Mouse (Mus musculus): ENCODE measurements around the gene Rarres2. TPM values are rescaled to one million over a fixed set of nuclear protein-coding genes. Genes with fewer than 3 reads are reported as not detected.

Gene Rarres2
- total RNA-seq, 2 experiments from 2014 or later: not detected

GRCm38 (mm10) chr6:48582037-48582436, 9.4 kb upstream of the Rarres2 start:
- no peak; the same call in 1 of the 2 replicates for ATAC-seq (replicated peaks; ENCODE audit: low FRiP score, poor library complexity, severe bottlenecking)

- ATAC-seq (replicated peaks; ENCODE audit: low FRiP score, poor library complexity, severe bottlenecking): no peak
These were observed 8.7 kb upstream of the Rarres2 start for GRCm38 (mm10) chr6:48581257-48581656.

GRCm38 (mm10) chr6:48579215-48579648, 6.6 kb upstream of the Rarres2 start:
- ATAC-seq (replicated peaks; ENCODE audit: low FRiP score, poor library complexity, severe bottlenecking): no peak

GRCm38 (mm10) chr6:48578736-48579135, 6.1 kb upstream of the Rarres2 start:
- ATAC-seq (replicated peaks; ENCODE audit: low FRiP score, poor library complexity, severe bottlenecking): no peak

GRCm38 (mm10) chr6:48573981-48574380, 1.4 kb upstream of the Rarres2 start:
- ATAC-seq (replicated peaks; ENCODE audit: low FRiP score, poor library complexity, severe bottlenecking): no peak

- no peak for ATAC-seq (replicated peaks; ENCODE audit: low FRiP score, poor library complexity, severe bottlenecking)
These were observed 691 bp upstream of the Rarres2 start for GRCm38 (mm10) chr6:48573280-48573679.

GRCm38 (mm10) chr6:48572014-48572413, 575 bp downstream of the Rarres2 start:
- no peak for ATAC-seq (replicated peaks; ENCODE audit: low FRiP score, poor library complexity, severe bottlenecking)

GRCm38 (mm10) chr6:48569065-48569807, 3.4 kb downstream of the Rarres2 start:
- ATAC-seq (replicated peaks; ENCODE audit: low FRiP score, poor library complexity, severe bottlenecking): no peak

- no peak for ATAC-seq (replicated peaks; ENCODE audit: low FRiP score, poor library complexity, severe bottlenecking)
These were observed 4.3 kb downstream of the Rarres2 start for GRCm38 (mm10) chr6:48568036-48568984.

GRCm38 (mm10) chr6:48566312-48566711, 6.3 kb downstream of the Rarres2 start:
- ATAC-seq (replicated peaks; ENCODE audit: low FRiP score, poor library complexity, severe bottlenecking): no peak

- ATAC-seq (replicated peaks; ENCODE audit: low FRiP score, poor library complexity, severe bottlenecking): no peak
These were observed 6.8 kb downstream of the Rarres2 start for GRCm38 (mm10) chr6:48565693-48566310.

GRCm38 (mm10) chr6:48555956-48556355, 16.6 kb downstream of the Rarres2 start:
- no peak for ATAC-seq (replicated peaks; ENCODE audit: low FRiP score, poor library complexity, severe bottlenecking)

GRCm38 (mm10) chr6:48555104-48555890, 17.3 kb downstream of the Rarres2 start:
- ATAC-seq (replicated peaks; ENCODE audit: low FRiP score, poor library complexity, severe bottlenecking): no peak

- peak; percentile 74 for ATAC-seq (replicated peaks; ENCODE audit: low FRiP score, poor library complexity, severe bottlenecking)
These were observed 18.1 kb downstream of the Rarres2 start, which contains the start of gene Lrrc61 for GRCm38 (mm10) chr6:48554280-48555103. TSS of gene Lrrc61 (plus strand) at chr6:48554796.

GRCm38 (mm10) chr6:48553819-48554218, 18.8 kb downstream of the Rarres2 start:
- ATAC-seq (replicated peaks; ENCODE audit: low FRiP score, poor library complexity, severe bottlenecking): no peak

- no peak for ATAC-seq (replicated peaks; ENCODE audit: low FRiP score, poor library complexity, severe bottlenecking)
These were observed 19.7 kb downstream of the Rarres2 start for GRCm38 (mm10) chr6:48552918-48553317.

GRCm38 (mm10) chr6:48548314-48548713, 24.3 kb downstream of the Rarres2 start:
- ATAC-seq (replicated peaks; ENCODE audit: low FRiP score, poor library complexity, severe bottlenecking): no peak

- no peak for ATAC-seq (replicated peaks; ENCODE audit: low FRiP score, poor library complexity, severe bottlenecking)
These were observed 25.7 kb downstream of the Rarres2 start for GRCm38 (mm10) chr6:48546858-48547257.

GRCm38 (mm10) chr6:48546271-48546670, 26.3 kb downstream of the Rarres2 start:
- ATAC-seq (replicated peaks; ENCODE audit: low FRiP score, poor library complexity, severe bottlenecking): no peak

Measured in erythroid progenitor cell, adult 5-6 weeks (primary cell).